Mouse (Mus musculus) liver, adult 2 months (tissue): ENCODE results near the gene Fancl. TPM values are rescaled to one million over a fixed set of nuclear protein-coding genes. Genes with fewer than 3 reads are reported as not detected.

Experiments used
- DNase-seq: peaks from one replicate; pipeline ENCODE4 v3.0.0-alpha.2; 2011; ENCODE audit warnings: low read depth, low spot score; ENCODE audit errors: extremely low read depth
- H3K27ac ChIP-seq: fragments of 200-500 bp; replicated peaks from 2 replicates; pipeline ENCODE4 v1.5.1; 2012; ENCODE audit warnings: low read depth, mild to moderate bottlenecking, control low read depth, inconsistent platforms, low read length; ENCODE audit not compliant: insufficient read depth
- H3K27me3 ChIP-seq: fragments of 200-500 bp; 2 replicates; pipeline ENCODE4 v1.6.1; 2012; ENCODE audit warnings: mild to moderate bottlenecking, moderate library complexity, low read length, inconsistent platforms; ENCODE audit not compliant: control insufficient read depth, insufficient read depth
- H3K36me3 ChIP-seq: fragments of 200-500 bp; 2 replicates; pipeline ENCODE4 v1.6.1; 2012; ENCODE audit warnings: low read length, inconsistent platforms; ENCODE audit not compliant: control insufficient read depth, insufficient read depth
- H3K4me1 ChIP-seq: fragments of 200-500 bp; 2 replicates; pipeline ENCODE4 v1.6.1; 2011; ENCODE audit warnings: low read length; ENCODE audit not compliant: control insufficient read depth, insufficient read depth
- H3K4me3 ChIP-seq: fragments of 200-500 bp; 2 replicates; pipeline ENCODE4 v1.5.1; 2011; ENCODE audit warnings: low read depth, mild to moderate bottlenecking, control low read depth, low read length, moderate library complexity; ENCODE audit not compliant: insufficient read depth
- H3K79me2 ChIP-seq: fragments of 200-500 bp; 2 replicates; pipeline ENCODE4 v1.6.1; 2012; ENCODE audit warnings: inconsistent platforms, mild to moderate bottlenecking, low read length, moderate library complexity; ENCODE audit not compliant: control insufficient read depth, insufficient read depth
- H3K9ac ChIP-seq: fragments of 200-500 bp; 2 replicates; pipeline ENCODE4 v1.6.1; 2012; ENCODE audit warnings: low read depth, mild to moderate bottlenecking, control low read depth, inconsistent platforms, low read length
- CTCF ChIP-seq: fragments of 200-500 bp; IDR thresholded peaks from 2 replicates; pipeline ENCODE4 v1.5.1; 2011; ENCODE audit warnings: low read depth, low read length, control low read depth
- POLR2A ChIP-seq: fragments of 200-500 bp; IDR thresholded peaks from 2 replicates; pipeline ENCODE4 v1.6.1; 2011; ENCODE audit warnings: low read length, control low read depth; ENCODE audit not compliant: insufficient read depth; ENCODE audit errors: extremely low read depth
- WGBS: fragments of 180-500 bp; shearing (Covaris S2); methylation state at CpG from one replicate; pipeline ENCODE4 v1.1.7; 2018; 5-methylcytosine and 5-hydroxymethylcytosine counted together
- polyA plus RNA-seq: library from polyadenylated mRNA; depleted of rRNA; stranded (reverse); fragments of >200 nt; gene quantifications from 2 replicates; pipeline ENCODE4 v1.2.3, GENCODE M21; 2012
- total RNA-seq: library from RNA; depleted of rRNA; stranded (reverse); fragments of >200 nt; gene quantifications from 2 replicates; pipeline ENCODE4 v1.2.3, GENCODE M21; 2014

Fancl gene
- total and polyA plus RNA-seq, 2 experiments: 1.2 to 10.0 TPM

GRCm38 (mm10) chr11:26451228-26451627 lies 65.3 kb downstream of the Fancl start:
- 86% methylated on average over 2 of the region's 2 CpGs for WGBS
- Histone ChIP-seq H3K9ac (no peak overlapping the region), H3K27ac (no peak overlapping the region), H3K79me2 (no peaks in the 10 kb centered on the region), H3K4me3 (no peak overlapping the region), H3K27me3 (no peaks in the 10 kb centered on the region), H3K36me3 (no peaks in the 10 kb centered on the region), H3K4me1 (no peaks in the 10 kb centered on the region)
- TF ChIP-seq POLR2A: no peak
- no peak for TF ChIP-seq CTCF
- DNase-seq: no peak

- Histone ChIP-seq H3K27ac (no peak overlapping the region), H3K36me3 (no peaks in the 10 kb centered on the region), H3K79me2 (no peaks in the 10 kb centered on the region), H3K9ac (no peak overlapping the region), H3K4me1 (no peaks in the 10 kb centered on the region), H3K4me3 (no peak overlapping the region), H3K27me3 (no peaks in the 10 kb centered on the region)
- WGBS: 88% methylated on average over 4 of the region's 4 CpGs
- DNase-seq: peak; percentile 12
- no peak for TF ChIP-seq POLR2A
Measured at GRCm38 (mm10) chr11:26452693-26453092, 66.8 kb downstream of the Fancl start.

GRCm38 (mm10) chr11:26454081-26454480 lies 68.1 kb downstream of the Fancl start:
- Histone ChIP-seq H3K27ac (no peak overlapping the region), H3K36me3 (no peaks in the 10 kb centered on the region)
- 91% methylated on average over 4 of the region's 4 CpGs for WGBS

GRCm38 (mm10) chr11:26477037-26477739 lies 91.3 kb downstream of the Fancl start:
- H3K9ac ChIP-seq: no peak overlapping the region
- WGBS: 41% methylated on average over 6 of the region's 6 CpGs
- peak; percentile 49 for DNase-seq
- no peak overlapping the region for H3K27ac ChIP-seq
- no peaks in the 10 kb centered on the region for H3K79me2 ChIP-seq
- no peak overlapping the region for H3K4me3 ChIP-seq
- H3K27me3 ChIP-seq: no peaks in the 10 kb centered on the region
- TF ChIP-seq CTCF (no peak), POLR2A (no peak)
- H3K36me3 ChIP-seq: peaks cover 20% of the 10 kb centered on the region
- H3K4me1 ChIP-seq: no peaks in the 10 kb centered on the region

More at GRCm38 (mm10) chr11:26454081-26454480, 68.1 kb downstream of the Fancl start:
- H3K27me3 ChIP-seq: no peaks in the 10 kb centered on the region
- no peaks in the 10 kb centered on the region for H3K4me1 ChIP-seq
- no peak for TF ChIP-seq POLR2A
- no peak for TF ChIP-seq CTCF
- H3K79me2 ChIP-seq: no peaks in the 10 kb centered on the region
- no peak overlapping the region for H3K9ac ChIP-seq
- no peak for DNase-seq
- H3K4me3 ChIP-seq: no peak overlapping the region

GRCm38 (mm10) chr11:26481691-26482242 lies 95.8 kb downstream of the Fancl start:
- DNase-seq: no peak
- Histone ChIP-seq H3K4me3 (no peak overlapping the region), H3K27me3 (no peaks in the 10 kb centered on the region), H3K9ac (no peak overlapping the region), H3K79me2 (no peaks in the 10 kb centered on the region), H3K27ac (no peak overlapping the region), H3K36me3 (peaks cover 7% of the 10 kb centered on the region; the same call in 1 of the 2 replicates), H3K4me1 (no peaks in the 10 kb centered on the region)
- TF ChIP-seq CTCF: no peak
- TF ChIP-seq POLR2A: no peak
- WGBS: 97% methylated on average over 3 of the region's 3 CpGs
